Mouse (Mus musculus) hindbrain, embryonic 14.5 days (tissue): ENCODE results near the gene Pdlim3. TPM values are rescaled to one million over a fixed set of nuclear protein-coding genes. Genes with fewer than 3 reads are reported as not detected.
A peak's percentile ranks its signal among the peaks of the same experiment; 100 is the strongest.
"Not testable (repeated sequence)": the region's sequence is repeated elsewhere in the genome, so short reads cannot be mapped to it uniquely, and the experiment has no call there.

Experiments
- ATAC-seq: fragments of 200-750 bp; cut with Nextera tagmentation; 2 replicates; pipeline ENCODE4 v1.8.0; 2017; ENCODE audit warnings: moderate number of reproducible peaks, mild to moderate bottlenecking, moderate TSS enrichment, moderate library complexity; ENCODE audit not compliant: low FRiP score
- DNase-seq: peaks from one replicate; pipeline ENCODE4 v3.0.0-alpha.2; 2015; ENCODE audit warnings: low spot score
- H3K27ac ChIP-seq: fragments of 300-500 bp; sonication (generic); 2 replicates; pipeline ENCODE4 v1.5.1; 2014; ENCODE audit warnings: mild to moderate bottlenecking, moderate library complexity
- H3K27me3 ChIP-seq: fragments of 300-500 bp; sonication (generic); 2 replicates; pipeline ENCODE4 v1.6.1; 2014; ENCODE audit warnings: mild to moderate bottlenecking, low read length, mixed read lengths; ENCODE audit not compliant: control insufficient read depth, insufficient read depth
- H3K36me3 ChIP-seq: fragments of 300-500 bp; sonication (generic); replicated peaks from 2 replicates; pipeline ENCODE4 v1.6.1; 2014; ENCODE audit not compliant: control insufficient read depth, insufficient read depth
- H3K4me1 ChIP-seq: fragments of 300-500 bp; sonication (generic); replicated peaks from 2 replicates; pipeline ENCODE4 v1.6.1; 2014; ENCODE audit warnings: antibody characterized with exemption, low read length, mixed read lengths; ENCODE audit not compliant: control insufficient read depth, insufficient read depth
- H3K4me2 ChIP-seq: fragments of 300-500 bp; sonication (generic); replicated peaks from 2 replicates; pipeline ENCODE4 v1.6.1; 2014; ENCODE audit warnings: mild to moderate bottlenecking, moderate library complexity
- H3K4me3 ChIP-seq: fragments of 300-500 bp; sonication (generic); replicated peaks from 2 replicates; pipeline ENCODE4 v1.5.1; 2014; ENCODE audit warnings: mild to moderate bottlenecking, low read length
- H3K9ac ChIP-seq: fragments of 300-500 bp; sonication (generic); 2 replicates; pipeline ENCODE4 v1.6.1; 2014
- H3K9me3 ChIP-seq: fragments of 300-500 bp; sonication (generic); 2 replicates; pipeline ENCODE4 v1.6.1; 2016; ENCODE audit warnings: low read length; ENCODE audit not compliant: control insufficient read depth
- WGBS: fragments of 180-500 bp; shearing (Covaris S2); extraction: QIAGEN DNeasy Blood & Tissue Kit; methylation state at CpG from one replicate; pipeline ENCODE4 v1.1.7; 2014; 5-methylcytosine and 5-hydroxymethylcytosine counted together
- polyA plus RNA-seq: library from polyadenylated mRNA; unstranded; fragments of >200 nt; fragmentation: Nextera tagmentation; extraction: Ambion mirVana; gene quantifications from 2 replicates; pipeline ENCODE4 v1.2.1, GENCODE M21; 2014

Pdlim3 gene
- polyA plus RNA-seq = 19.2 TPM in 2 replicates

DNA sequence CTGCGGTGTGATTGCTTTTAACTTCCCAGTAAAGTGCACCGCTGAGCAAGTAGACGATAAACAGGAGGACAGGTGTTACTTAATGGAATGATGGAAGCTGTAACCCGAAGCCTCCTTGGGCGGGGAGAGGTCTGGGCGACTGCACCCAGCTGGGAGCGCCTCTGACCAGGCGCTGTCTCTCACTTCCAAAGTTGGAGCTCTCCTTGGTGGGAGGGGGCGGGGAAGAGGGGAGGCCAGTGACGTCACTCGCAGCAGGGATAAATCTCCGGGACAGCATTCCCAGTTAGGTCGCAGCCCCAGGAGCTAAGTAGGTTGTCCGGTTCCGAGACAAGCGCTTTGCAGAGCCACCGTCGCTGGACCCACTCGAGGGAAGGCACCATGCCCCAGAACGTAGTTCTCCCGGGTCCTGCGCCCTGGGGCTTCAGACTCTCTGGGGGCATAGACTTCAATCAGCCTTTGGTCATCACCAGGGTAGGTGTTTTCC is at the start of gene Pdlim3:
Gene Pdlim3 (plus strand): TSS at position 260 of the 484 bp plus-strand sequence.
- Histone ChIP-seq H3K27ac (no peak within 1 kb of the TSS), H3K9ac (peak within 1 kb of the TSS; percentile 39; the same call in 1 of the 2 replicates), H3K4me3 (peak within 1 kb of the TSS; percentile 33), H3K9me3 (0 out of 2 replicates have a peak, but pooled peaks cover 2% of the 10 kb centered on the region), H3K4me2 (peak within 1 kb of the TSS; percentile 69), H3K36me3 (no peaks in the 10 kb centered on the region), H3K27me3 (peaks cover 24% of the 10 kb centered on the region), H3K4me1 (0 out of 2 replicates have a peak, but pooled peaks cover 7% of the 10 kb centered on the region)
- DNase-seq (peak; percentile 46), ATAC-seq (peak; percentile 57; the same call in 1 of the 2 replicates)
- WGBS = 2% methylated on average over 22 of the region's 22 CpGs

DNA sequence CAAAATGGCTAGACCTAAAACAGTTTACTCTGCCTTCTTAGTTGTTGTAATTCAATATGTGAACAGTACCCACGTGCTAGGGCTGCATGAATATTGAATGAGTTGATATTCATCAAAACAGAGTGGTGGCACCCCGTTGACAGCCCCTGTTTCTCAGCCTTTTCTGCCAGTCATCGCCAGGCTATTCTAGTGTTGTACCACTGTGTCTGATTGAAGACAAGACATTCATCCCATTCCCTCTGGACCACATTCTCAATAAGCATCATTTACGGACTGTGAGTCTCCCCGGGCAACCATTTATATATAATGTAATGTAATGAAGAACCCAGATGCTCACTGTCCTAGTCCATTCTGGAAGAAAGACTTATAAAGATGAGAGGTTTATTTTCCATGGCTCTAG is 42.0 kb upstream of the Pdlim3 start:
- DNase-seq (peak; percentile 28), ATAC-seq (0 out of 2 replicates have a peak, but pooled peaks have one; percentile 22)
- Histone ChIP-seq H3K27me3 (no peaks in the 10 kb centered on the region), H3K27ac (peak overlapping the region; percentile 28; the same call in 1 of the 2 replicates), H3K36me3 (no peaks in the 10 kb centered on the region), H3K4me3 (no peak overlapping the region), H3K9ac (no peak overlapping the region), H3K4me2 (no peak overlapping the region), H3K9me3 (no peaks in the 10 kb centered on the region), H3K4me1 (no peaks in the 10 kb centered on the region; the same call in 1 of the 2 replicates)
- WGBS = 26% methylated on average over 5 of the region's 5 CpGs

DNA sequence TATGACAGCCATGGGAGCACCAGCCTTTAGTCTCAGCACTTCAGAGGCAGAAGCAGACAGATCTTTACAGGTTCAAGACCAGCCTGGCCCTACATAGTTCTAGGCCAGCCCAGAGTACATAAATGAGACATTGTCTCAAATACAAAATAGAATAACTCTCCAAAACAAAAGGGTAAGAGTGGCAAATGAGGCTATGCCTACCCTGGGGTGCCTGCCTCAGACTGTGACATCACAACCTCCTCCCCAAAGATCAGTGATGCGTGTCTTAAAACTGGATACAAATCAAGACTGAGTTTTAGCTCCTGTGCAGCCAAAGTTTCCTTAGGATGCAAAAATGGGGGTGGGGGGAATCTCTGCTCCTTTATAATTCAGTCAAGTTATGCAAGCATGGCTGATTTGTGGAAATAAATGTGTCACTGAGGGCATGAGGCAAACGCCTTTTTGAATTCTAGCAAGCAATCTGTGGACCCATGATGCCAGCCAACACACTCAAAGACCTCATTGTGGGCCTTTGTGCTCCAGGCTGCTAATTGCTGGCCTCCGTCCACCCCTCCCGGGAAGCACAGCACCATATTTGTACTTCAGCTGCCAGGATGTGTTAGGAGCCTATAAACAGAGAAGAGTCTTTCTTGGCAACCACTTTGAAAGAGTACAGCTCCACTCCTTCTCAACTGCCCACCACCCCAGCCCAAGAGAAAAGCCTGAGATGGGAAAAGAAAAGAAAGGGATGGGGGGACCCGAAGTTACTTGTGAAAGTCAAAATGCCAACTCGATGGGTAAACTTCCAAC is 41.0 kb upstream of the Pdlim3 start:
- ATAC-seq (peak; percentile 92), DNase-seq (peak; percentile 62)
- H3K36me3 ChIP-seq = no peaks in the 10 kb centered on the region
- no peaks in the 10 kb centered on the region; the same call in 1 of the 2 replicates for H3K4me1 ChIP-seq
- no peaks in the 10 kb centered on the region for H3K27me3 ChIP-seq
- H3K27ac ChIP-seq = peak overlapping the region; percentile 28
- no peak overlapping the region for H3K9ac ChIP-seq
- H3K9me3 ChIP-seq = no peaks in the 10 kb centered on the region
- H3K4me3 ChIP-seq = no peak overlapping the region
- H3K4me2 ChIP-seq = no peak overlapping the region
- WGBS = 50% methylated on average over 6 of the region's 6 CpGs

DNA sequence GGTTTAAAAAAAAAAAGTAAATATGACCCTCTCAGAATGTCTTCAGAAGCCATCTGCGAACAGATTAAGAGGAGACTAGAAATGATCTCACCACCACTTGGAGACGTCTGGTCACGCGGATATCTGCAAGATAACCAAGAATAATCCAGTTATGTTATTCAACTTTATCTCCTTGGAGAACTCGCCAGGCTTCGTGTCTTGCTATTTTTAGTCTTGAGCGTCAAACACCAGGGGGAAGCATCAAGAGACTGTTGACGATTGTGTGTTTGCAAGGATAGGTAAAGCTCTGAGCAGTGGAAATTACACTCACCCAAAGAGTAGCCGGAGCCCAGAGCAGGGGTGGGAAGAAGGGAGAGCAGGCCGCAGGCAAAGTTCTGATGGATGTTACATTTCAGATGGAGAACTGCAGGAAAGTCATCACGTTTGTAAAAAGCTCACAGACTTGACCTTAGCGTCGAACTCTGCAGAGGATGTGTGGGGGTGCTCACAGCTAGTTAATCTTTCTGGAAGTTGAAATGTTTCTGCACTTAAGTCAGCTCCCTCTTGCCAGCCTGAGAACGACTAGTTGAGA is 40.3 kb upstream of the Pdlim3 start:
- Histone ChIP-seq H3K4me1 (no peaks in the 10 kb centered on the region; the same call in 1 of the 2 replicates), H3K4me2 (no peak overlapping the region), H3K4me3 (no peak overlapping the region), H3K9ac (no peak overlapping the region), H3K36me3 (no peaks in the 10 kb centered on the region), H3K9me3 (no peaks in the 10 kb centered on the region), H3K27me3 (no peaks in the 10 kb centered on the region), H3K27ac (peak overlapping the region; percentile 68; the same call in 1 of the 2 replicates)
- no peak for ATAC-seq
- DNase-seq = peak; percentile 30
- WGBS = 69% methylated on average over 14 of the region's 14 CpGs

DNA sequence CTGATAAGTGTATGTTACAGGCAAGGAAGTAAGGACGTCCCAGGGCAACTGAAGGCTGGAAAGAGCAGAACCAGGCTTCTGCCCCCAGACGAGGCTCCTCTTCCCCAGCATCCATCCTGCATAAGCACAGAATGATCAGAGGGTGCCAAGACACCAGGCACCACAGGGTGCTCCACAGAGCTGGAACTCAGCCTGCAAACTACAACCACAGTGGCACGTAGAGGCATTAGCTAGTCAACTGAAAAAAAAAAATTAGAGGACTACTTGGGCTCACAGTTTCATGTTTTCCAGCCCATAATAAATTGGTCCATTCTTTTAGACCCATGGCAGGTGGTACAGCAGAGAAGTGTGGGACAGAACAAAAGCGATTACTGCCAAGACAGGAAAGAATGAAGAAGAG is 39.4 kb upstream of the Pdlim3 start:
- Histone ChIP-seq H3K9ac (no peak overlapping the region), H3K4me1 (no peaks in the 10 kb centered on the region; the same call in 1 of the 2 replicates), H3K4me3 (no peak overlapping the region), H3K27ac (peak overlapping the region; percentile 38; the same call in 1 of the 2 replicates), H3K4me2 (no peak overlapping the region), H3K36me3 (no peaks in the 10 kb centered on the region), H3K9me3 (no peaks in the 10 kb centered on the region), H3K27me3 (no peaks in the 10 kb centered on the region)
- ATAC-seq (no peak), DNase-seq (no peak)
- WGBS = 71% methylated on average over 4 of the region's 4 CpGs

DNA sequence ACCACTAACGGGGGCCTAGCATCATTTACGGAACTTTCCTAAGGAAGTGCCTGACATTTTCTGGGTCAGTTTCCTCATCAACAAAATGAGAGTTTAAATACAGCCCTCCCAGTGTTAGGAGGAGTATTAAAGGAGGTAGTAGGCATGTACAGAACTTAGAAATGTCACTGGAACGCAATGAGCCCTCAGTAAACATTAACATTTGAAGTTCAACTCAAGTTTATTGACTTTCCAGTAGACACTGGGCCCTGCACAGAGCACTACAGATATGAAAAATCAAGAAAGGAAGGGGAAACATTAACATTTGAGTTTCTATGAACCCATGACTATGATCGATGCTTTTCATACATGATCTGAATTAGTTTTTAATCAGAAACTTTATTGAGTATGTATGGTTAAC is 30.1 kb upstream of the Pdlim3 start:
- no peaks in the 10 kb centered on the region for H3K36me3 ChIP-seq
- no peaks in the 10 kb centered on the region for H3K4me1 ChIP-seq
- 92% methylated on average over 4 of the region's 4 CpGs for WGBS
- H3K4me3 ChIP-seq = no peak overlapping the region
- no peak overlapping the region for H3K4me2 ChIP-seq
- ATAC-seq (no peak), DNase-seq (no peak)
- H3K9me3 ChIP-seq = no peaks in the 10 kb centered on the region
- H3K9ac ChIP-seq = no peak overlapping the region
- H3K27me3 ChIP-seq = no peaks in the 10 kb centered on the region
- no peak overlapping the region for H3K27ac ChIP-seq

DNA sequence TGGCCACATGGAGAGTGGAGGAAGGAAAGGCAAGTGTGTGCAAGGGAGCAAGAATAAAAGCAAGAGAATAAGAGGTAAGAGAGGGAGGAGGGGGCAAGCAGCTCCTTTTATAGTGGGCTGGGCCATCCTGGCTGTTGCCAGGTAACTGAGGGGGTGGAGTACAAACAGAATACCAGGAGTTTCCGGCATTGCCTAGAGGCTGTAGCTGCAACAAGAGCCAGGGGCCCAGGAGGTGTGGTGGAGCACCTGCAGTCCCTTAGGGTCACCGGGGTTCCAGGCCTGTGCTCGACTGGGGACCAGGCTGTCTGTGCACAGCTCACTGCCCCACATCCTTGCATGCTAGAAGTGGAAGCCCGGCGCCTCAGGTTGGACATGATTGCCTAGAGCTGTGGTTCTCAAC is 27.5 kb upstream of the Pdlim3 start:
- Histone ChIP-seq H3K4me2 (no peak overlapping the region), H3K9ac (no peak overlapping the region), H3K4me3 (no peak overlapping the region), H3K36me3 (no peaks in the 10 kb centered on the region), H3K27ac (no peak overlapping the region), H3K9me3 (no peaks in the 10 kb centered on the region), H3K4me1 (no peaks in the 10 kb centered on the region), H3K27me3 (no peaks in the 10 kb centered on the region)
- ATAC-seq (no peak), DNase-seq (no peak)
- 44% methylated on average over 5 of the region's 5 CpGs for WGBS

DNA sequence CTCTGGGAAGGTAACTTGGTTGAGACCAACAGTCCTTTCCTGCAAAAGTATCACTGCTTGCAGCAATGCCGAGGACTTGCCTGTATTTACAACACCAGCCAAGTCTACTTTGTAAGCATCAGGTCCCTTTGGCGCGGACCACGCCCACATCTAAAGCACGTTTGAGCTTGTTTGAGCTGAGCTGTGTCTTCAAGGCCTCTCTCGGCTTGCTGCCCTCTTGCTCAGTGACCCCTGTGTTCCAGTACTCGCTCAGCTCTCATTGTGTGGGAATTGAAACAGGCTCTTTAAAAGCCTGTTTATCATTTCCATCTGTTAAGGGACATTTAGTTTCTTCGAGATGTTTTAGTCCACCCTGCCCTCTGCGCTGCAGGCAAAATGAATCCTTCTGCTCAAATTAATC is 26.9 kb upstream of the Pdlim3 start:
- no peak for DNase-seq
- H3K36me3 ChIP-seq = no peaks in the 10 kb centered on the region
- no peak for ATAC-seq
- no peaks in the 10 kb centered on the region for H3K27me3 ChIP-seq
- no peak overlapping the region for H3K4me2 ChIP-seq
- H3K27ac ChIP-seq = no peak overlapping the region
- H3K4me1 ChIP-seq = no peaks in the 10 kb centered on the region
- H3K9me3 ChIP-seq = no peaks in the 10 kb centered on the region
- 36% methylated on average over 9 of the region's 9 CpGs for WGBS
- H3K9ac ChIP-seq = no peak overlapping the region
- no peak overlapping the region for H3K4me3 ChIP-seq

DNA sequence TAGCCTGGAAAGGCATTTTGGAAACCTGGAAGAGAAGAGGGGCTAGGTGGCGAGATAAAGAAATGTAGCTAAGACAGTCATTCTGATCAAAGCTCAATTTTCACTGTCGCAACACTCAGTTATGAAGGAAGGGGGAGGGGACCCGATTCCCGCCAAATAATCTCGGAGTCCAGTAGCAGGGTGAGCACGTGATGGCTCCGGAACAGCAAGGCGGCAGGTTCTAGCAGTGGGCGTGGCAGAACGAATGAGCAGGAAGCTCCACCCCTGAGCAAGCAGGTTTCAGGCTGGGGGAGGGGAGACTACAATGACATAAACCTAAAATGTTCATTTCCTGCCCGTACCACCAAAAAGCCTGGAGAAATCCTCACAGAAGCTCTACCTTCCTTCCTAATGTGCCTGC is 13.7 kb upstream of the Pdlim3 start:
- not testable (repeated sequence) for DNase-seq, ATAC-seq, H3K4me3 ChIP-seq, H3K36me3 ChIP-seq, H3K9me3 ChIP-seq, H3K27ac ChIP-seq, H3K9ac ChIP-seq, H3K4me1 ChIP-seq, H3K4me2 ChIP-seq, H3K27me3 ChIP-seq
- 94% methylated on average over 11 of the region's 11 CpGs for WGBS
